Mouse (Mus musculus) liver, embryonic 14.5 days (tissue): ENCODE data around the gene Zmiz1. TPM values are rescaled to one million over a fixed set of nuclear protein-coding genes. Genes with fewer than 3 reads are reported as not detected.
A peak's percentile ranks its signal among the peaks of the same experiment; 100 is the strongest.

Experiments
- ATAC-seq: fragments of 200-750 bp; cut with Nextera tagmentation; 2 replicates; pipeline ENCODE4 v1.8.0; 2017; ENCODE audit warnings: moderate number of reproducible peaks, mild to moderate bottlenecking, moderate library complexity; ENCODE audit not compliant: insufficient read depth
- DNase-seq, 3 experiments: peaks; one replicate each; pipeline ENCODE4 v3.0.0-alpha.2; 2012 to 2013; ENCODE audit warnings: low read depth in 3 of 3, low spot score in 3 of 3
- H3K27ac ChIP-seq: fragments of 300-500 bp; sonication (generic); 2 replicates; pipeline ENCODE4 v1.5.1; 2014; ENCODE audit warnings: moderate library complexity, mild to moderate bottlenecking, control low read depth, inconsistent platforms
- H3K27me3 ChIP-seq: fragments of 300-500 bp; sonication (generic); 2 replicates; pipeline ENCODE4 v1.6.1; 2014; ENCODE audit warnings: mild to moderate bottlenecking, low read length, moderate library complexity; ENCODE audit not compliant: control insufficient read depth, insufficient read depth
- H3K36me3 ChIP-seq: fragments of 300-500 bp; sonication (generic); replicated peaks from 2 replicates; pipeline ENCODE4 v1.6.1; 2014; ENCODE audit warnings: low read depth; ENCODE audit not compliant: control insufficient read depth, insufficient read depth
- H3K4me1 ChIP-seq, 2 experiments: fragments of 200-500 bp in 1 of 2; fragments of 300-500 bp in 1 of 2; sonication (generic) in 1 of 2; replicated peaks; 2 replicates each; pipeline ENCODE4 v1.6.1; 2012 to 2014; ENCODE audit warnings: antibody characterized with exemption in 1 of 2, inconsistent platforms in 1 of 2, low read length in 1 of 2; ENCODE audit not compliant: control insufficient read depth in 2 of 2, insufficient read depth in 2 of 2
- H3K4me2 ChIP-seq: fragments of 300-500 bp; sonication (generic); 2 replicates; pipeline ENCODE4 v1.6.1; 2014; ENCODE audit warnings: low read depth, mild to moderate bottlenecking, control low read depth, moderate library complexity
- H3K4me3 ChIP-seq, 2 experiments: fragments of 200-500 bp in 1 of 2; fragments of 300-500 bp in 1 of 2; sonication (generic) in 1 of 2; 2 replicates each; pipeline ENCODE4 v1.5.1; 2012 to 2014; ENCODE audit warnings: low read depth in 2 of 2, low read length in 2 of 2, mild to moderate bottlenecking in 2 of 2, control low read depth in 1 of 2, inconsistent platforms in 1 of 2, moderate library complexity in 1 of 2; ENCODE audit not compliant: insufficient read depth in 1 of 2
- H3K9ac ChIP-seq: fragments of 300-500 bp; sonication (generic); replicated peaks from 2 replicates; pipeline ENCODE4 v1.6.1; 2014; ENCODE audit warnings: mild to moderate bottlenecking, control low read depth, moderate library complexity
- H3K9me3 ChIP-seq: fragments of 300-500 bp; sonication (generic); 2 replicates; pipeline ENCODE4 v1.6.1; 2016; ENCODE audit warnings: low read length, mixed read lengths; ENCODE audit not compliant: control insufficient read depth
- CTCF ChIP-seq: IDR thresholded peaks from 2 replicates; pipeline ENCODE4 v1.5.1; 2016; ENCODE audit warnings: antibody characterized with exemption, low read depth, control low read depth
- EP300 ChIP-seq: IDR thresholded peaks from 2 replicates; pipeline ENCODE4 v1.6.1; 2016; ENCODE audit warnings: antibody characterized with exemption, low read depth
- WGBS: fragments of 180-500 bp; shearing (Covaris S2); extraction: QIAGEN DNeasy Blood & Tissue Kit; methylation state at CpG from one replicate; pipeline ENCODE4 v1.1.7; 2014; ENCODE audit not compliant: insufficient replicate concordance; 5-methylcytosine and 5-hydroxymethylcytosine counted together
- polyA plus RNA-seq, 2 experiments: library from polyadenylated mRNA; depleted of rRNA in 1 of 2; stranded (reverse) in 1 of 2; unstranded in 1 of 2; fragments of >200 nt; fragmentation: Nextera tagmentation in 1 of 2; extraction: Ambion mirVana in 1 of 2; gene quantifications; 2 replicates each; pipeline versions ENCODE4 v1.2.1 to v1.2.3; 2012 to 2014

Gene Zmiz1
- polyA plus RNA-seq, 2 experiments, result 3.4 to 4.0 TPM

- Histone ChIP-seq H3K4me2 (no peak overlapping the region), H3K4me3 (no peak overlapping the region), H3K4me1 (peaks cover 4 to 8% of the 10 kb centered on the region in 2 experiments; a peak in 3 of 4 replicates), H3K36me3 (peaks cover 2% of the 10 kb centered on the region; the same call in 1 of the 2 replicates), H3K9ac (no peak overlapping the region), H3K27ac (no peak overlapping the region), H3K9me3 (no peaks in the 10 kb centered on the region), H3K27me3 (no peaks in the 10 kb centered on the region)
- no peak for TF ChIP-seq EP300
- TF ChIP-seq CTCF, result no peak
- WGBS, result 81% methylated on average over 7 of the region's 7 CpGs
- DNase-seq (no peak), ATAC-seq (no peak)
Measured at GRCm38 (mm10) chr14:25664310-25664695, 205.3 kb downstream of the Zmiz1 start.

DNA sequence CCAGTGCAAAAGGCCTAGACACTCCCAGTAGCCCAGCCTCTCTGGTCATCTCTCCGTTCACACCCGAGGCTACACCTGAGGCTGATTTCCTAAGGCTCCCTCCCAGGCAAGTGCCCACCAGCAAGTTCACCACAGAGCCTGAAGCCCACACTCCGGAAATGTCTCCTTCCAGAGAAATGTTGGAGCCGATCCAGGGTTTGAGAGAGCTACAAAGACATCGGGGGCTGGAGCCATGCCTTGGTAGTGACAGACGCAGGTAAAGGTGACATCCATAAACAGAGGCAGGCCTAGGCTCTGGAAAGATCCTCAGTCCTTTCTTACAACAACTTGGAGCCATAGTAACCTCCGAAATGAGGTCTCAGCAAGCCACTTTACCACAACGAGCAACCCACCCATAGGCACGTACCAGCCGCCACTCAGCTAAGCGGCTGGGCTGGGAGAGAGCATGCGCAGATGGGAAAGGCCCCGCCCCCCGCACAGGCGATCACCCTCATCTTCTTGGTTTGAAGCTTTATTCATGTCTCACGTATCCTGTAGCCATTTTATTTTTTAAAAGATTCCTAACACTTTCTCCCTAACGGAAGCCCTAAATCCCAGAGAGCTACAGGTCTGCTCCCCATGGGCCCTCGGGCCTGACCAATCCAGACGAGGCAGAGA lies 206.5 kb downstream of the Zmiz1 start:
- Histone ChIP-seq H3K4me1 (peaks cover 4 to 8% of the 10 kb centered on the region in 2 experiments; a peak in 3 of 4 replicates), H3K9me3 (no peaks in the 10 kb centered on the region), H3K9ac (no peak overlapping the region), H3K4me2 (no peak overlapping the region), H3K36me3 (no peaks in the 10 kb centered on the region), H3K4me3 (no peak overlapping the region), H3K27me3 (no peaks in the 10 kb centered on the region), H3K27ac (no peak overlapping the region)
- TF ChIP-seq CTCF, result no peak
- no peak for TF ChIP-seq EP300
- 80% methylated on average over 19 of the region's 19 CpGs for WGBS
- ATAC-seq (no peak), DNase-seq (no peak)

- H3K4me3 ChIP-seq, result no peak overlapping the region
- no peaks in the 10 kb centered on the region for H3K9me3 ChIP-seq
- no peak overlapping the region for H3K27ac ChIP-seq
- H3K36me3 ChIP-seq, result no peaks in the 10 kb centered on the region
- peaks cover 4 to 8% of the 10 kb centered on the region in 2 experiments; a peak in 3 of 4 replicates for H3K4me1 ChIP-seq
- 58% methylated on average over 2 of the region's 2 CpGs for WGBS
- no peak overlapping the region for H3K9ac ChIP-seq
- DNase-seq (no peak), ATAC-seq (no peak)
- TF ChIP-seq CTCF (peak; percentile 60), EP300 (no peak)
- no peaks in the 10 kb centered on the region for H3K27me3 ChIP-seq
- H3K4me2 ChIP-seq, result no peak overlapping the region
Measured at GRCm38 (mm10) chr14:25666668-25667376, 207.8 kb downstream of the Zmiz1 start.

GRCm38 (mm10) chr14:25667587-25667986 lies 208.6 kb downstream of the Zmiz1 start:
- DNase-seq (peak in 2 of 3 experiments; percentile 17 to 22), ATAC-seq (peak; percentile 82)
- no peak overlapping the region for H3K4me2 ChIP-seq
- no peak overlapping the region for H3K9ac ChIP-seq
- no peak overlapping the region for H3K27ac ChIP-seq
- no peaks in the 10 kb centered on the region for H3K36me3 ChIP-seq
- 5% methylated on average over 3 of the region's 3 CpGs for WGBS
- peaks cover 4 to 8% of the 10 kb centered on the region in 2 experiments; a peak in 3 of 4 replicates for H3K4me1 ChIP-seq
- no peak overlapping the region for H3K4me3 ChIP-seq
- TF ChIP-seq EP300 (no peak), CTCF (no peak)
- no peaks in the 10 kb centered on the region for H3K27me3 ChIP-seq
- H3K9me3 ChIP-seq, result no peaks in the 10 kb centered on the region

- H3K4me1 ChIP-seq, result peaks cover 0 to 2% of the 10 kb centered on the region in 2 experiments; a peak in 1 of 4 replicates
- no peak for ATAC-seq
- TF ChIP-seq CTCF, result no peak
- no peak for TF ChIP-seq EP300
- H3K36me3 ChIP-seq, result no peaks in the 10 kb centered on the region
- H3K4me3 ChIP-seq, result no peak overlapping the region
- H3K4me2 ChIP-seq, result no peak overlapping the region
- no peaks in the 10 kb centered on the region for H3K27me3 ChIP-seq
- no peak for DNase-seq
- no peak overlapping the region for H3K9ac ChIP-seq
- no peak overlapping the region for H3K27ac ChIP-seq
- H3K9me3 ChIP-seq, result no peaks in the 10 kb centered on the region
- WGBS, result 57% methylated on average over 7 of the region's 7 CpGs
Measured at GRCm38 (mm10) chr14:25679625-25680024, 220.6 kb downstream of the Zmiz1 start.
